Mouse (Mus musculus): ENCODE measurements around the gene Nr1d2. TPM values are rescaled to one million over a fixed set of nuclear protein-coding genes. Genes with fewer than 3 reads are reported as not detected.
"Not testable (repeated sequence)": the region's sequence is repeated elsewhere in the genome, so short reads cannot be mapped to it uniquely, and the experiment has no call there.

Nr1d2 gene
- 13.5 and 22.5 TPM in 2 replicates for polyA plus RNA-seq (2012; rRNA removed)

DNA sequence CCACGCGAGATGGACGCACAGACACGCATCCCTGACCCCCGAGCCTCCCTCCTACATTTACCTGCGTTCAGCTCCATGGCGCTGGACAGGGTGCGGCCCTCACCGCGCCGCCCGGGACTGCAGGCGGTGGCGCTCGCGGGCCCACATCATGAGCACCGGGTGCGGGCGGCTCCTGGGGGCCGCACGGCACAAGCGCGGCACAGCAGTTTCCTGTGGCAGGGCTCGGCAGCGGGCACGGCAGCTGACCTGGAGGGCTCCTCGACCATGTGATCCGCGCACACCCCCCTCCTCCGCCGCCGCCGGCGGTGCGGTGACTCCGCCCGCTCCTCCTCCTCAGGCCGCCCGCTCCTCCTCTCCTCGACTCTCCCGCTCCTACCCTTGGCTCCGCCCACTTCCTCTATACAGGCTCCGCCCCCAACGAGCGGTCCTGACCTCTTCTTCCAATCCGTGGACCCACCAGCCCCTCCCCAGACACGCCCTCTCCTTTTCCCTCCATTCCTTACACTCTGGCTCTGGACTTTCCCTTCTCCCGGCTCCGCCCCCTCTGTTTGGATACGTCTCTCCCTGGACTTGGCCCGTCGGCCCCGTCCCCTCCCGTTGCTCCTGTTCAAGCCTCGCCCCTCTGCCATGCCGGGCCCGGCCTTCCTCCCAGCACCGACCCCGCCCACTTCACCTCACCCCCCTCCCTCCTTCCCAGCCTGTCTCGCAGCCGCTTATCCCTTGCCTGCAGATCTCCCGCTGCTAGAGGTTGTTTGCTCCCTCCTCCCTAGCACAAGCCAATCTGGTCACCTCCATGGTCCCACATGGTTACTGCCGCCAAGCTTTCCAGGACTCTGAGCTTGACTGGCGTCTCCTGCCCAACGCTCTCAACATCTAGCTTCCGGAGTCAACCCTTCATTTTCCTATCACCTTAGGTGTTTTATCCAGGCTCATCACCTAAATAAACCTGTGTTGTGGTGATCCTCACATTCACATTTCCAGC is at the start of gene Nr1d2:
TSS of gene Nr1d2 (minus strand) at position 378 of the 982 bp plus-strand sequence.
- DNase-seq (ENCODE audit: low read depth), result peak; percentile 89

DNA sequence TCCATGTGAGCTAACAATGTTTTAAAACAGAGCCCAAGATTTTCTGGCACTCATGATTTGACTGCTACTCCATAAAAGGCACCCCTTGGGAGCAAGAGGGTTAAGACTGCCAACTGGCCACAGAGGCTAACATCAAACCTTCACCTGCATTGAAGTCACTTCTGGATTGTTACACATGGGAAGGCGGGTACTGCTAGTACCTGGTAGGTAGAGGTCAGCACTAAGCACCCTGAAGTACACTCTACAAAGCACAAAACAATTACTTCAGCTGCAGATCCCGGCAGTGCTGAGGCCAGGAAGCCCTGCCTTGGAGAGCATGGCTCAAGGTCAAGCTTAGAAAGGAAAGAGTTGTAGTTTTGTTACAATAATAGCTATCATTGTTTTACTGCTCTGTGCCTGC is 48.5 kb upstream of the Nr1d2 start:
- DNase-seq (ENCODE audit: low read depth), result no peak

DNA sequence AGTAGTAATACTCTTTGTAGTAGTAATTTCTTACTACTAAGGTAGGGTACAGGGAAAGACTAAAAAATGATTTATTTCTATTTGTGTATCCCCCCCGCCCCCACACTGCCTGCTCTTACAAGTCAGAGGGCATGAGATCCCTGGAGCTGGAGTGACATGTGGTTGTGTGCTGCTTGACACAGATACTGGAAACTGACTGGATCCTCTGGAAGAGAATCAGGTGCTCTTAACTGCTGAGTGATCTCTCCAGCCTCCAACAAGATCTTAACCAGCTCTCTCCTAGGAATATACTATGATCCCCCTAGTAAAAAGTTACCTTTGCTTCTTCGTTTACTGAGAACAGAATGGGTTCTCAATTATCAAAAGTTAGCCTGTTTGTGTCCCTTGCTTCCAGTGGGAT is 47.5 kb upstream of the Nr1d2 start:
- no peak for DNase-seq (ENCODE audit: low read depth)

DNA sequence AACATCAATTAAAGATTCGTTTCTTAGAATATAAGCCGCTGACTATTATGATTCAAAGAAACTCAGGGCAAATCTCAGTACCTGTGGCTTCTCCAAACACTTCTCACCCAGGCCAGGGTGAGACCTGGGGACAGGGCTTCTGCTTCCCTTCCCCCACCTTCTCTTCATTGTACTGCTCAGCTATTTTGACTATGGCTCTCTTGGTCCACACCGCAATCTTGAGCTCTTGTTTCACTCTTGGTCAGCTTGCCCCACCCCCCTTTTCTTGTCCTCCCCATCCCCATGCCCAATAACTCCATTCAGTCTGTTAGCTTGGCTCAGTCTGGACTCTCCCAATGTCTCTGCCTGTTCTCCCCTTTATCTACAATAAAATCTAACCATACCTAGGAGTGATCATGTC is 46.5 kb upstream of the Nr1d2 start:
- DNase-seq (ENCODE audit: low read depth), result no peak

DNA sequence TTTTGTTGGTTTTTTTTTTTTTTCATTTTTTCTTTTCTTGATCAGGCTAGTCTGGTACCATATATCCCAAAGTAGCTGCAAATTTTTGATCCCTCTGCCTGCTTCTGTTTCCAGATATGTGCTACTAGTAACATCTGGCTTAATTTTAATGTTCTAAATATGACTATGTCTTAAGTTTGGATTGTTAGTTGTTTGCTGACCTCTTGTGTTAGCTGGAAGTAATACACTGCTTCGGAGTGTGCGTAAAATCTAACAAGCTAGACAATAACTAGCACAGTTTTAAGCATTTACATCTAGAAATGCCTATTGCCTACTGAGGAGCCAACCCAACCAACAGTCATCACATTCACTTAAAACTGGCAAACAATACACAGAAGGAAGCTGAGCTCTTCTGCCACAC is 45.7 kb upstream of the Nr1d2 start:
- no peak for DNase-seq (ENCODE audit: low read depth)

DNA sequence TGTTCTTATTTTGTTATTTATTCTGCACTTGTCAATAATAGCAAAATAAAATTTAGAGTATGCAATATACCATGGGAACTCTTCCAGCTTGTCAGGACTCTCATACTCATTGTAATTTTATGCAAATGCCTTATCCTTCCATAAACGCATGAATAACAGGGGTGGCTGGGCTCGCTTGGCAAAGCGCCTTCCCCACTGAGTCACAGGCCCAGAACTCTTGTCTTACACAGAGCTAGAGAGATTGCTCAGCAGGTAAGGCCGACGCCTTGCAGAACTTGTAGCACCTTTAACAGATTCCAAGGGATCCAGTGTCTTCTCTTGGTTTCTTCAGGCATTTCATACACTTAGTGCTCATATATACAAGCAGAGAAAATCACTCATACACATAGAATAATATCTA is 41.4 kb upstream of the Nr1d2 start:
- DNase-seq (ENCODE audit: low read depth), result no peak

DNA sequence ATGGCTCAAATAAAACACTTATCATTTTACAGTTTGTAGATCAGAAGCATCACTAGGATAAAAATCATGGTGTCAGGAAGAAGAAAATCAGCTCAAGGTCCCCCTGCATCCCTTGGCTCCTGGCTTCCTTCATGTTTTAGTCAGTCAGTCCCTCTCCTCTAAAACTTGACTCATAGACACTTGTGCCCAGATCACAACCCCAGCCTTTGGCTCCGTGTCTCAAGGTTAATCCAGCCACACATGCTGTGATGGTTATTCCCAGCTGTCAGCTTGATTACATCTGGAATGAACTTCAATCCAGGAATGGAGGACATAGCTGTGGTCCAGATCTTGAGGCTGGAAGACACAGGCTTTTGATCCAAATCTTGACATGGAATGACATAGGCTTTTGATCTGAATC is 35.6 kb upstream of the Nr1d2 start:
- DNase-seq (ENCODE audit: low read depth), result no peak

DNA sequence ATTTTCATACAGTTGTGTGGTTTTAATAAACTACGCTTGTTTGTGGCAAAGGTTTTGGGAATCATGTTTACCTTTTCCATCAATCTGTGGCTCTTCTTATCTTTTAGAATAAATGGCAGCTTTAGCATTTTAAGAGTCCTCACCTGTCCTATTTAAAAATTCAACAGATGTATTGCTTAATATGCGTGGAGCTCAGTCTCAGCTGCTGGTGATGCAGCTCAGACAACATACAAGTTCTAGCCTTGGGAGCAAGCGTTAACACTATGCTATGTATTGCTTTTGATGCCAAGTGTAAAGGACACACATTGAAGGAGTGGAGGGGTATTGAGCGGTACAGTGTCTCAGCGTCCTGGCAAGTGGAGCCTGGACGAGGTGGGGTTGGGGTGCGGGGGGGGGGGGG is 32.7 kb upstream of the Nr1d2 start:
- DNase-seq (ENCODE audit: low read depth), result no peak

DNA sequence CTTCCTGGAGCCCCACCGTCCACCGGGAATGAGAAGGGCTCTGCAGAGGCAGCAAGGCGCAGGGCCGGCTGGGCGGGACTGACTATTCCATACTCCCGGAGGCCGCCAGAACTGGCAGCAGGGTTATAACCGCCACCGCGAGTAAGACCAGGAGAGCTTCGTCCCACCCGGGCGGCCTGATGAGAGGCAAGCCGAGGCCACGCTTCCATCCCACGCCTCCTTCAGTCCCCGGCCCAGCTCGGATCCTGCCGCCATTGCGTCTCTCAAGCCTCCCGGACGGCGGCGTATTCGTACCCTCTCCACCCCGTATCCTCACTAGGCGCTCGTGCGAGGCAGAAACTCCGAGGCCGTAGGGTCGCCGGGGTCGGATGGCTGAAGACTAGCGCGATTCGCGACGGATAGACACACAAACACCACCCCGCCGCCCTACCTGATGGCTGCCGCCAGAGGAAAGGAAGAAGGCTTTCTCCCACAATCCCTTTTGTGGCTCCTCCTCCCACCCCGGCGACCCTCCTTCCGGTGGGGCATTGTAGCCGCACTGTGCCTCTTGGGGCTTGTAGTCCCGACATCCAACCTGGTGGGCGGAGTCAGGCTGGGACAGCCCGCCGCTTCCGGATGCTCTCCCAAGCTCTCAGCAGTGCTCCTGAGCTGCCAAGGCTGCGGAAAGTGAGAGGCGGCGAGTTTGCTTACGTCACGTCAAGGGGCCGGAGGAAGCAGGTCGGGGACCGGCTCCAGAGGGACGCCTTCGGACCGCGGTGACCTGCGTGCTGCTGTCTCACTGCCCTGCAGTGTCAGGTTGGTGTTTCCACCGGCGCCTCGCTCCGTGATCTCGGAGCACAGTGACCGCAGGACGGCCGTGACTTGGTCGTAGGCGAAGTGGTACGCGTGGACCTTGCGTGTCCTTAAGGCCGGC is 31.9 kb upstream of the Nr1d2 start, which contains the start of the genes Nkiras1 and Rpl15:
TSS of gene Nkiras1 (plus strand) at position 608 of the 913 bp plus-strand sequence.
TSS of gene Rpl15 (minus strand) at position 863 of the 913 bp plus-strand sequence.
- DNase-seq (ENCODE audit: low read depth), result peak; percentile 85

DNA sequence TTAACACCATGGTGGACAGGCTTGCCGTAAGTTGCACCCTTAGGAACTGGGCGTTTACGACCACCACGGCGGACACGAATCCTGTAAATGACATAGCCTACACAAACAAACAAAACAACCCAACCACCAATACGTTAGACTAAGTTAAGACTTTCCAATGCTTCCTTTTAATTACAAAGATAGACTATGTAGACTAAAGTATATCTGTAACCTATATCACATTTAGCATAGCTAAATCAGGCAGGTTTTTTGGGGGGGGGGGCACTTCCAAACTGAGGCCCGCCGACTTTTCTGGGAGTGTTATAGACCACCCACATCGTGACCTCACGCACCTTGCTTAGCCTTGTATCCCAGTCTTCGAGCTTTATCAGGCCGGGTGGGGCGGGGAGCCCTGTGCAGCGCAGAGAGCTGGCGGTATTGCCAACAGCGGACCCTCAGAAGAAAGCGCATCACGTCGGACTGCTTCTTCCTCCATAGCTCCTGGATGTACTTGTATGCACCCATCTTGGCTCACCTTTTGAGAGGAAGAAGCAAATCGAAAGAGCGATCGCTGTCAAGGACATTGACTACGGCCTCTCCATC is 31.1 kb upstream of the Nr1d2 start:
- not testable (repeated sequence) for DNase-seq (ENCODE audit: low read depth)

DNA sequence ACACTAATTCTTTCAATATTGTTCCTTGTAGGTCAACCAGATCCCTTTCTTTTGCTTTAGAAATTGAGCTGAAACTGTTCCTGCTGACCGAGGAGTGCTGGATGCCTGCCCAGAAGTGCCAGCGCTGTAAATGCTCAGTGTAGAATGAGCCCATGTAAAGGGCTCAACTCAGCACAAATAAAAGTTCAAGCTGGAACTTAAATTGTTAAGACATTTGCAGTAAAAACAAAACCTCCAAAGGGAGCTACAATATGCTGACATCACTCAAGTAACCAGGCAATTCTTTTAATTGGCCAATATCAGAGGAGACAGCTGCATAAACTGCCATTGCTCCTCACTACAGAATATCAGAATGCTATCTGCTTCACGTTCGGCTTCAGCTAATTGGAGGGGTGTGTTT is 24.5 kb upstream of the Nr1d2 start:
- DNase-seq (ENCODE audit: low read depth), result no peak

DNA sequence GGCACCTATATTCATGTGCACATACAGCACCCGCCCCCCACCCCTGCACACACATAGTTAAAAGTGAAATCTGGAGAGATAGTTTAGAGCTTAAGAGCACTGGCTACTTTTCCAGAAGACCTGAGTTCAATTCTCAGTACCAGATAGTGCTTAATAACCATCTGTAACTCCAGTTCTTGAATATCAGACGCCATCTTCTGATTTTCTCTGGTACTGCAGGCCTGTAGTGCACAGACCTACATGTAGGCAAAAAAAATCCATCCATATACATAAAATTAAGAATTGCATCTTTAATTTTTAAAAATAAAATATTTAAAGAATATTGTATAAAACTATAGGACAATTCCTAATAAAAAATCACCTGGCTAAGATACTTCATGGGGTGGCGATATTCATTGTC is 22.3 kb upstream of the Nr1d2 start:
- DNase-seq (ENCODE audit: low read depth), result no peak

DNA sequence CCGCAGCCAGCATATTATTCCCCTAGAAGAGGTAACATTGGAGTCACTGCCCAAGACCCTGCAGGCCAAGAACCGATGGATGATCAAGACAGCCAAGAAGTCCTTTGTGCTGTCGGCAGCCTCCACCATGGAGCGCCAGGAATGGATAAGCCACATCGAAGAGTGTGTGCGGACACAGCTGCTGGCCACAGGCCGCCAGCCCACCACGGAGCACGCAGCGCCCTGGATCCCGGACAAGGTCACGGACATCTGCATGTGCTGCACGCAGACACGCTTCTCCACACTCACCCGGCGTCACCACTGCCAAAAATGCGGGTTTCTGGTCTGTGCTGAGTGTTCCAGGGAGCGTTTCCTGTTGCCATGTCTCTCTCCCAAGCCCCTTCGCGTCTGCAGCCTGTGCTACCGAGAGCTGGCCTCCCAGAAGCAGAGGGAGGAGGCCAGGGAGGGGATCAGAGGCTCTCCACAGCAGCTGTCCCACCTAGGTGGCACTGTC is 3.8 kb upstream of the Nr1d2 start:
- no peak for DNase-seq (ENCODE audit: low read depth)

DNA sequence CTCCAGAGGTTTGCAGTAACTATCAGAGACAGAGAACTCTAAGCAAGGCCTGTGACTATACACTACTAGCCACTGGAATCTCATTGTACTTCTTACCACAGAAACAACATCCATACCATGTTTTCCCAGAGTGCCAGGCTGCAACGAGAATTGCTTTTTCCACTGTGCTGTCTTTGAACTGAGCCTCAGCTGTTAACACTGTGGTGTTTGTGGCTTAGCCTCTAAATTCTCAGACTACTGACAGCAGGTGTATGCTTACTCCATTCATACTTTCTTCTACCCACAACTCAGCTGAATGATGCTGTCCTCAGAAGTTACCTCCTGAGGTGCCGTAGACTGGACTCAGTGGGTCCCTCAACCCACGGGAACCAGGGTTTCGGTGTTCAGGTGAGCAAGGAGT is 2.9 kb upstream of the Nr1d2 start:
- no peak for DNase-seq (ENCODE audit: low read depth)

DNA sequence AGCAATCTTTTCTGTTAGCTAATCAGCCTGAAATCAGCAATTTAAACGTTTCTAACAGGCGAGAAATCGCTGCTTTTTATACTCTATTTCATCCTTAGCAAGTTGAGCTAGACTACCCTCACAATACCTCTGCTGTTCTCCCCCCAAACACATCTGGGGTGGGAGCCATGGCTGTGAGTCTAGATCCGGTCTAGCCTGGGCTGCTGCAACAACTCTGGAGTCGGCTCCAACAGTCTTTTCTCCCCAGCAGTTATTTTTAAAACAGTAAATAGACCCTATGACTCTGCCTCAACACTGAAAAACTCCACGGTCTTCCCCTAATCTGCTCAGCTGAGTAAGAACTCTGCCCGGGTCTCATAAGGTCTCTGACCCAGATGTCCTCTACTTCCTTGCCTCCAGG is 1.2 kb upstream of the Nr1d2 start:
- no peak for DNase-seq (ENCODE audit: low read depth)

DNA sequence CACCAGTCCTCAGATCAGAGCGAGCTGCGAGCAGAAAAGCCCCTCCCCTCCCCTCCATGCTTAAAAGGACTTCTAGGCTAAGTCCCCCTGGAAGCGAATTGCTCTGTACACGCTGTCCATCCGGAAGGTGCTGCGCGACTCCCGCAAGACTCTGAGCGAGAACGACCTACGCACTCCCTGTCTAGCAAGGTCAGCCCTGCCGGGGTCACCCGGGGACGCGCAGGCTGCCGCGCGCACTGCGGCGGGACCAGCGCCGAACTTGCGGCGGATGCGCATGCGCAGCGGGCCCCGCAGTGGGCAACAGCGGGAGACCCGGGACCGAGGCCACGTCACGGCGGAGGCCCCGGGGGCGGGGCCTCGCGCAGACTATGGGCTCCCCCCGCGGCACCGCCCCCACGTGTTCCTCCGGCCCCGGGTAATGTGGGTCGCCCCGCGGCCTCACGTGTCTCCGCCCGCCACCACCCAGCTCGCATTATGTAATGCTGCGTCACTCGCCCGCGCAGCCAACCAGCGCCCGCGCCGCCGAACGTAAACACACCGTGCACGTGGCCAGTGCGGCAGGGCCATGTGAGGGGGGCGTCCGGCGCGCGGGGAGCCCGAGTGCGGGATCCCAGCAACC is 687 bp downstream of the Nr1d2 start:
- DNase-seq (ENCODE audit: low read depth), result no peak

DNA sequence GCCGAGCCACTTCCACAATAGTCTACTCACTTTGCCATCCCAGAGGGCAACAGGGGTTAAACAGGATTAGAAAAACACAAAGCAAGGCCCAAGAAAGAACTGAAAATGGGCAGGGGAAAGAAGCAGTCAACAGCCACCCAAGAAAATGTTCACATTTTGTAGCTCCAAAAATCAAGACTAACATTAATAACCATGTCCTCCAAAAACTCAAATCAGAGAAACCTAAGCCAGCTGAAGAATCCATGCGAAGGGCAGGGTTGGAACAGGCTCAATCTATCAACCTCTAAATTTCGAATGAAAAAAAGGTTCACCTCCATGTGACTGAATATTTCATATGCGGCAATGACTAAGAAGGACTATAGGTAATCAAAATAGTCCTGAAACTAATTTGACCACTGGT is 1.5 kb downstream of the Nr1d2 start:
- no peak for DNase-seq (ENCODE audit: low read depth)

DNA sequence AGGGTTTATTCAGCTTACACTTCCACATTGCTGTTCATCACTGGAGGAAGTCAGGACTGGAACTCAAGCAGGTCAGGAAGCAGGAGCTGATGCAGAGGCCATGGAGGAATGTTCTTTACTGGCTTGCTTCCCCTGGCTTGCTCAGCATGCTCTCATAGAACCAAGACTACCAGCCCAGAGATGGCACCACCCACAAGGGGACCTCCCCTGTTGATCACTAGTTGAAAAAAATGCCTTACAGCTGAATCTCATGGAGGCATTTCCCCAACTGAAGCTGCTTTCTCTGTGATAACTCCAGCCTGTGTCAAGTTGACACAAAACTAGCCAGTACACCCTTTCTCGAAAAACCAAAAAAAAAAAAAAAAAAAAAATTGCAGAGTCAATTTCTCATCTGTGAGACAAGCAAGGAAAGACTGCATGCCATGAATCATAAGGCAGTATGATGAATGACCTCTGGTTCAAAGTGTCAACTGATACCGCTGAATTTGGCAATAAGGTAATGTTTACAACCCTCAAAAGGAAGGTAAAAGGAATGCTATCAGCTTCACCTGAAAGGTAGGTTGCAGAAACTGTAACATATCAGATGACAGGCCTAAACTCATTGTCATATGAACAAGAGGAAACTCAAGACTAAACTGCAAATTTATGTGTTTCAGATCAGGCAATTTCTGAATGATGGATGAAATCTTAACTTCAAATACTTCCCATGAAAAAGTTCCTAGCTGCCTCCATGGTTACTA is 2.3 kb downstream of the Nr1d2 start:
- DNase-seq (ENCODE audit: low read depth), result not testable (repeated sequence)

DNA sequence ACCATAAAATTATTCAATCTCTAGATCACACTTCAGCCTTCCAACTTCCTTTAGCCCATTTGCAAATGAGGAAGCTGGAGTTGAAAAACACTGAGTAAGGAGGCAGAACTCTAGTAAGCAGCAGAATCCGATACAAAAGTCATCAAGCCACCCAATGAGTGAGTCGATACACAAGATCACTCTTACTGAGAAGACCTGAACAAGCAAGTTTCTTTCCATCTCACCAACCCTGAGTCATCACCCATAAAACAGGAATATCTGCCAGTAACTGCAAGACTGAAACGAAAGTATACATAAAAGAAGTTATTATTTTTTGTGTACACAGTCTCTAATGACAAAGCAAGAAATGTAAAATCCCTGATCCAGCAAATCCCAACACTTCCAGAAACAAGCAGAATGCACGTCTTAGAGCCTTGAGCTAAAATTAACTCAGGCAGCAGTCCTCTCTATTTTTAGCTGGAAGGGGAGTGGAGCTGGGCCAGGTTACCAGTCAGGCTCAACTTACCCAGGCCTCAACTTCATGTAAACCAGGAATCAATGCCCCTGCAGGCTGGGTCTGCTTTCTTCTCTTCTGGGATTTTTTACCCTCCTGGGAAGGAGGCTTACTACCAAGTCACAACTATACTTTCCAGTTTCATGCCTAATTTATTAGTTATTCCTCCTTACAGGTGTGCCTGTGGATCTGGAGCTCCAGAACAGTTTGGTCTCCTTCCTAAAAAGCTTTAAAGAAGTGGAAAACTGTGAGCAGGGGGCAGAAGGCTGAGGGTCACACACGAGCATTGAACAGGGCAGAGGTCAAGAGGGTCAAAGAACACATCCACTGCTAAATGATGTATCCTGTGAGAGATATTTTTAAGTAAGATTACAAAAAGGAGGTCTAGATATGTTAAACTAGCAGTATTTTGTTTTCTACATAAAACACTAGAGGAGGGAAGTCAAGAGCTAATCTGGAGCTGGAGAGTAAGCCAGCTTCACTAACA is 4.7 kb downstream of the Nr1d2 start:
- no peak for DNase-seq (ENCODE audit: low read depth)

Data from gonadal fat pad, adult 2 months (tissue).